Mouse (Mus musculus) neural tube, embryonic 15.5 days (tissue): ENCODE results near the gene Fam122b. TPM values are rescaled to one million over a fixed set of nuclear protein-coding genes. Genes with fewer than 3 reads are reported as not detected.

ENCODE experiments used
- ATAC-seq: fragments of 200-750 bp; cut with Nextera tagmentation; 2 replicates; pipeline ENCODE4 v1.8.0; 2017; ENCODE audit warnings: mild to moderate bottlenecking, moderate TSS enrichment, moderate library complexity; ENCODE audit not compliant: low FRiP score
- H3K27ac ChIP-seq: fragments of 300-500 bp; sonication (generic); replicated peaks from 2 replicates; pipeline ENCODE4 v1.5.1; 2015; ENCODE audit warnings: mild to moderate bottlenecking, inconsistent platforms
- H3K27me3 ChIP-seq: fragments of 300-500 bp; sonication (generic); replicated peaks from 2 replicates; pipeline ENCODE4 v1.6.1; 2015; ENCODE audit warnings: inconsistent platforms
- H3K36me3 ChIP-seq: fragments of 300-500 bp; sonication (generic); 2 replicates; pipeline ENCODE4 v1.6.1; 2015; ENCODE audit warnings: inconsistent platforms
- H3K4me1 ChIP-seq: fragments of 300-500 bp; sonication (generic); 2 replicates; pipeline ENCODE4 v1.6.1; 2015; ENCODE audit warnings: inconsistent platforms
- H3K4me2 ChIP-seq: fragments of 300-500 bp; sonication (generic); 2 replicates; pipeline ENCODE4 v1.6.1; 2015; ENCODE audit warnings: inconsistent platforms, mild to moderate bottlenecking, moderate library complexity
- H3K4me3 ChIP-seq: fragments of 300-500 bp; sonication (generic); replicated peaks from 2 replicates; pipeline ENCODE4 v1.5.1; 2015; ENCODE audit warnings: mild to moderate bottlenecking, inconsistent platforms
- H3K9ac ChIP-seq: fragments of 300-500 bp; sonication (generic); replicated peaks from 2 replicates; pipeline ENCODE4 v1.6.1; 2015; ENCODE audit warnings: mild to moderate bottlenecking, inconsistent platforms
- H3K9me3 ChIP-seq: fragments of 300-500 bp; sonication (generic); replicated peaks from 2 replicates; pipeline ENCODE4 v1.6.1; 2016; ENCODE audit warnings: inconsistent platforms
- WGBS: fragments of 180-500 bp; shearing (Covaris S2); methylation state at CpG from one replicate; pipeline ENCODE4 v1.1.7; 2015; ENCODE audit warnings: mixed read lengths; 5-methylcytosine and 5-hydroxymethylcytosine counted together
- polyA plus RNA-seq: library from polyadenylated mRNA; unstranded; fragments of >200 nt; fragmentation: Nextera tagmentation; extraction: Ambion mirVana; gene quantifications from 2 replicates; pipeline ENCODE4 v1.2.1, GENCODE M21; 2015

Fam122b gene
- polyA plus RNA-seq, 1 experiment from 2014 or later: 3.8 TPM

GRCm38 (mm10) chrX:53196392-53196791, 73.2 kb downstream of the Fam122b start:
- H3K27ac ChIP-seq: no peak overlapping the region
- no peak overlapping the region for H3K4me2 ChIP-seq
- no peaks in the 10 kb centered on the region for H3K9me3 ChIP-seq
- H3K36me3 ChIP-seq: no peaks in the 10 kb centered on the region
- H3K4me3 ChIP-seq: no peak overlapping the region
- H3K9ac ChIP-seq: no peak overlapping the region
- H3K27me3 ChIP-seq: no peaks in the 10 kb centered on the region
- no peaks in the 10 kb centered on the region for H3K4me1 ChIP-seq
- ATAC-seq: no peak
- 51% methylated on average over 5 of the region's 5 CpGs for WGBS

Other genes with a start within 250 kb of the Fam122b start
- gene Plac1, start 29.7 kb downstream of the Fam122b start, polyA plus RNA-seq: 0.63 and 1.1 TPM in 2 replicates
- not detected in 2 replicates for gene Fam122c, start 3.6 kb upstream of the Fam122b start, polyA plus RNA-seq
- 38.3 and 38.4 TPM in 2 replicates for gene Mospd1, start 100.7 kb upstream of the Fam122b start, polyA plus RNA-seq
- not detected in 2 replicates for gene Etd, start 165.1 kb upstream of the Fam122b start, polyA plus RNA-seq